Mouse (Mus musculus): ENCODE data around the gene Nxpe5.

GRCm38 (mm10) chr5:138260834-138261233 lies 35.1 kb downstream of the Nxpe5 start:
- TF ChIP-seq CTCF (IDR thresholded peaks at IDR 0.05; ENCODE audit: extremely low read depth, insufficient read depth, insufficient read length, insufficient replicate concordance) (no peak), POLR2A (IDR thresholded peaks at IDR 0.05; ENCODE audit: low read depth, low read length) (no peak)

Data from spleen, adult 2 months (tissue).